Mouse (Mus musculus) midbrain, embryonic 13.5 days (tissue): ENCODE measurements around the gene Foxp4. TPM values are rescaled to one million over a fixed set of nuclear protein-coding genes. Genes with fewer than 3 reads are reported as not detected.

ENCODE experiments used
- ATAC-seq: fragments of 200-750 bp; cut with Nextera tagmentation; 2 replicates; pipeline ENCODE4 v1.8.0; 2017; ENCODE audit warnings: mild to moderate bottlenecking, moderate TSS enrichment, moderate library complexity
- H3K27ac ChIP-seq: fragments of 300-500 bp; sonication (generic); 2 replicates; pipeline ENCODE4 v1.5.1; 2015; ENCODE audit warnings: inconsistent platforms, mild to moderate bottlenecking, moderate library complexity
- H3K27me3 ChIP-seq: fragments of 300-500 bp; sonication (generic); 2 replicates; pipeline ENCODE4 v1.6.1; 2015; ENCODE audit warnings: mild to moderate bottlenecking, inconsistent platforms
- H3K36me3 ChIP-seq: fragments of 300-500 bp; sonication (generic); 2 replicates; pipeline ENCODE4 v1.6.1; 2015; ENCODE audit warnings: mild to moderate bottlenecking, inconsistent platforms
- H3K4me1 ChIP-seq: fragments of 300-500 bp; sonication (generic); replicated peaks from 2 replicates; pipeline ENCODE4 v1.6.1; 2015; ENCODE audit warnings: inconsistent platforms
- H3K4me2 ChIP-seq: fragments of 300-500 bp; sonication (generic); replicated peaks from 2 replicates; pipeline ENCODE4 v1.6.1; 2015; ENCODE audit warnings: moderate library complexity, mild to moderate bottlenecking, inconsistent platforms
- H3K4me3 ChIP-seq: fragments of 300-500 bp; sonication (generic); replicated peaks from 2 replicates; pipeline ENCODE4 v1.5.1; 2015; ENCODE audit warnings: mild to moderate bottlenecking, inconsistent platforms
- H3K9ac ChIP-seq: fragments of 300-500 bp; sonication (generic); replicated peaks from 2 replicates; pipeline ENCODE4 v1.6.1; 2015; ENCODE audit warnings: mild to moderate bottlenecking, inconsistent platforms
- H3K9me3 ChIP-seq: fragments of 300-500 bp; sonication (generic); 2 replicates; pipeline ENCODE4 v1.6.1; 2016; ENCODE audit warnings: mild to moderate bottlenecking, inconsistent platforms
- WGBS: fragments of 180-500 bp; shearing (Covaris S2); methylation state at CpG from one replicate; pipeline ENCODE4 v1.1.7; 2015; 5-methylcytosine and 5-hydroxymethylcytosine counted together
- polyA plus RNA-seq: library from polyadenylated mRNA; unstranded; fragments of >200 nt; fragmentation: Nextera tagmentation; extraction: Ambion mirVana; gene quantifications from 2 replicates; pipeline ENCODE4 v1.2.1, GENCODE M21; 2015

Foxp4 gene
- polyA plus RNA-seq, 1 experiment from 2014 or later: 25.2 TPM

GRCm38 (mm10) chr17:47949441-47949840 lies 25.0 kb upstream of the Foxp4 start:
- Histone ChIP-seq H3K27me3 (peaks cover 13% of the 10 kb centered on the region), H3K9ac (no peak overlapping the region), H3K4me2 (no peak overlapping the region), H3K36me3 (no peaks in the 10 kb centered on the region), H3K9me3 (no peaks in the 10 kb centered on the region), H3K4me3 (no peak overlapping the region), H3K4me1 (peaks cover 43% of the 10 kb centered on the region), H3K27ac (no peak overlapping the region)
- ATAC-seq: no peak
- WGBS: 96% methylated on average over 12 of the region's 12 CpGs

- Histone ChIP-seq H3K27me3 (peaks cover 14% of the 10 kb centered on the region), H3K4me2 (no peak overlapping the region), H3K36me3 (no peaks in the 10 kb centered on the region), H3K9ac (no peak overlapping the region), H3K4me1 (peaks cover 43% of the 10 kb centered on the region), H3K9me3 (no peaks in the 10 kb centered on the region), H3K4me3 (no peak overlapping the region), H3K27ac (no peak overlapping the region)
- ATAC-seq: no peak
- WGBS: 84% methylated on average over 5 of the region's 5 CpGs
Observed at GRCm38 (mm10) chr17:47948753-47949152, 24.3 kb upstream of the Foxp4 start.

- no peaks in the 10 kb centered on the region for H3K9me3 ChIP-seq
- 2% methylated on average over 14 of the region's 14 CpGs for WGBS
- H3K27ac ChIP-seq: peak overlapping the region; percentile 71
- no peak overlapping the region for H3K9ac ChIP-seq
- no peak overlapping the region for H3K4me3 ChIP-seq
- 0 out of 2 replicates have a peak, but pooled peaks cover 5% of the 10 kb centered on the region for H3K27me3 ChIP-seq
- no peaks in the 10 kb centered on the region for H3K36me3 ChIP-seq
- H3K4me2 ChIP-seq: no peak overlapping the region; the same call in 1 of the 2 replicates
- H3K4me1 ChIP-seq: peaks cover 34% of the 10 kb centered on the region
- ATAC-seq: peak; percentile 60
Observed at GRCm38 (mm10) chr17:47946921-47947420, 22.5 kb upstream of the Foxp4 start.

GRCm38 (mm10) chr17:47946111-47946510 lies 21.7 kb upstream of the Foxp4 start:
- ATAC-seq: no peak
- Histone ChIP-seq H3K4me3 (no peak overlapping the region), H3K36me3 (no peaks in the 10 kb centered on the region), H3K4me2 (no peak overlapping the region), H3K27ac (no peak overlapping the region), H3K4me1 (peaks cover 26% of the 10 kb centered on the region), H3K27me3 (0 out of 2 replicates have a peak, but pooled peaks cover 5% of the 10 kb centered on the region), H3K9ac (no peak overlapping the region), H3K9me3 (no peaks in the 10 kb centered on the region)
- 67% methylated on average over 3 of the region's 3 CpGs for WGBS

- H3K36me3 ChIP-seq: no peaks in the 10 kb centered on the region
- H3K9ac ChIP-seq: no peak overlapping the region
- no peak overlapping the region for H3K27ac ChIP-seq
- 0 out of 2 replicates have a peak, but pooled peaks cover 5% of the 10 kb centered on the region for H3K27me3 ChIP-seq
- no peaks in the 10 kb centered on the region for H3K9me3 ChIP-seq
- no peak overlapping the region for H3K4me3 ChIP-seq
- no peak overlapping the region for H3K4me2 ChIP-seq
- WGBS: 68% methylated on average over 9 of the region's 9 CpGs
- peaks cover 20% of the 10 kb centered on the region for H3K4me1 ChIP-seq
- no peak for ATAC-seq
Observed at GRCm38 (mm10) chr17:47943103-47943870, 18.8 kb upstream of the Foxp4 start.

GRCm38 (mm10) chr17:47942008-47942407 lies 17.6 kb upstream of the Foxp4 start:
- H3K27me3 ChIP-seq: 0 out of 2 replicates have a peak, but pooled peaks cover 5% of the 10 kb centered on the region
- no peak overlapping the region for H3K4me2 ChIP-seq
- H3K4me1 ChIP-seq: peaks cover 20% of the 10 kb centered on the region
- H3K4me3 ChIP-seq: no peak overlapping the region
- no peaks in the 10 kb centered on the region for H3K36me3 ChIP-seq
- H3K9ac ChIP-seq: no peak overlapping the region
- H3K9me3 ChIP-seq: no peaks in the 10 kb centered on the region
- no peak overlapping the region for H3K27ac ChIP-seq
- 91% methylated on average over 4 of the region's 4 CpGs for WGBS
- ATAC-seq: no peak

- H3K4me3 ChIP-seq: no peak overlapping the region
- no peak overlapping the region for H3K9ac ChIP-seq
- H3K36me3 ChIP-seq: no peaks in the 10 kb centered on the region
- H3K4me1 ChIP-seq: peaks cover 12% of the 10 kb centered on the region
- 80% methylated on average over 6 of the region's 6 CpGs for WGBS
- no peak overlapping the region for H3K4me2 ChIP-seq
- H3K9me3 ChIP-seq: no peaks in the 10 kb centered on the region
- H3K27ac ChIP-seq: no peak overlapping the region
- H3K27me3 ChIP-seq: no peaks in the 10 kb centered on the region
- no peak for ATAC-seq
Observed at GRCm38 (mm10) chr17:47938839-47939238, 14.4 kb upstream of the Foxp4 start.

- no peak for ATAC-seq
- Histone ChIP-seq H3K9ac (no peak overlapping the region), H3K36me3 (no peaks in the 10 kb centered on the region), H3K27ac (no peak overlapping the region), H3K27me3 (no peaks in the 10 kb centered on the region), H3K4me1 (peaks cover 8% of the 10 kb centered on the region), H3K9me3 (no peaks in the 10 kb centered on the region), H3K4me3 (no peak overlapping the region), H3K4me2 (no peak overlapping the region)
- 15% methylated on average over 10 of the region's 10 CpGs for WGBS
Observed at GRCm38 (mm10) chr17:47937926-47938600, 13.6 kb upstream of the Foxp4 start.

- ATAC-seq: no peak
- H3K4me3 ChIP-seq: no peak overlapping the region
Observed at GRCm38 (mm10) chr17:47936591-47936990, 12.1 kb upstream of the Foxp4 start.

GRCm38 (mm10) chr17:47929431-47929830 lies 5.0 kb upstream of the Foxp4 start:
- H3K9me3 ChIP-seq: no peaks in the 10 kb centered on the region
- no peaks in the 10 kb centered on the region for H3K36me3 ChIP-seq
- WGBS: 99% methylated on average over 4 of the region's 4 CpGs
- peaks cover 15% of the 10 kb centered on the region for H3K4me1 ChIP-seq
- no peak overlapping the region for H3K4me3 ChIP-seq
- no peak overlapping the region for H3K9ac ChIP-seq
- no peak overlapping the region for H3K27ac ChIP-seq
- no peak for ATAC-seq
- H3K27me3 ChIP-seq: no peaks in the 10 kb centered on the region; the same call in 1 of the 2 replicates
- H3K4me2 ChIP-seq: no peak overlapping the region

More at GRCm38 (mm10) chr17:47936591-47936990, 12.1 kb upstream of the Foxp4 start:
- Histone ChIP-seq H3K27ac (no peak overlapping the region), H3K36me3 (no peaks in the 10 kb centered on the region), H3K9ac (no peak overlapping the region), H3K27me3 (no peaks in the 10 kb centered on the region), H3K4me1 (peaks cover 7% of the 10 kb centered on the region; the same call in 1 of the 2 replicates), H3K4me2 (no peak overlapping the region), H3K9me3 (no peaks in the 10 kb centered on the region)
- 87% methylated on average over 4 of the region's 4 CpGs for WGBS

- H3K9ac ChIP-seq: no peak overlapping the region
- no peak for ATAC-seq
- no peak overlapping the region for H3K27ac ChIP-seq
- H3K27me3 ChIP-seq: peaks cover 5% of the 10 kb centered on the region; the same call in 1 of the 2 replicates
- no peaks in the 10 kb centered on the region for H3K9me3 ChIP-seq
- H3K4me2 ChIP-seq: peak overlapping the region; percentile 93
- peaks cover 44% of the 10 kb centered on the region for H3K4me1 ChIP-seq
- no peaks in the 10 kb centered on the region for H3K36me3 ChIP-seq
- H3K4me3 ChIP-seq: peak overlapping the region; percentile 86; the same call in 1 of the 2 replicates
- WGBS: 17% methylated on average over 10 of the region's 10 CpGs
Observed at GRCm38 (mm10) chr17:47925988-47926387, 1.5 kb upstream of the Foxp4 start.

- Histone ChIP-seq H3K4me1 (peaks cover 49% of the 10 kb centered on the region), H3K4me3 (peak overlapping the region; percentile 86), H3K9ac (peak overlapping the region; percentile 58), H3K27ac (peak overlapping the region; percentile 94), H3K36me3 (no peaks in the 10 kb centered on the region), H3K9me3 (no peaks in the 10 kb centered on the region), H3K27me3 (peaks cover 5% of the 10 kb centered on the region; the same call in 1 of the 2 replicates), H3K4me2 (peak overlapping the region; percentile 93)
- 0% methylated on average over 13 of the region's 13 CpGs for WGBS
- ATAC-seq: no peak
Observed at GRCm38 (mm10) chr17:47925340-47925926, 988 bp upstream of the Foxp4 start.
